Mouse (Mus musculus) heart, embryonic 16.5 days (tissue): ENCODE measurements at regions not wholly inside any gene's neighbourhood (a gene's known extent, or its start where the extent isn't known, plus 50 kb on each side); places are given as distances from the start of the nearest gene placed in this dataset.
A peak's percentile ranks its signal among the peaks of the same experiment; 100 is the strongest.

ENCODE experiments used
- ATAC-seq: fragments of 200-750 bp; cut with Nextera tagmentation; replicated peaks from 2 replicates; pipeline ENCODE4 v1.8.0; 2017; ENCODE audit warnings: moderate number of reproducible peaks; ENCODE audit not compliant: insufficient read depth, low FRiP score; ENCODE audit errors: extremely low read depth
- H3K27ac ChIP-seq: fragments of 300-500 bp; sonication (generic); 2 replicates; pipeline ENCODE4 v1.5.1; 2014; ENCODE audit warnings: mild to moderate bottlenecking, low read length, control low read depth, moderate library complexity
- H3K27me3 ChIP-seq: fragments of 300-500 bp; sonication (generic); 2 replicates; pipeline ENCODE4 v1.6.1; 2014; ENCODE audit warnings: low read length, mixed read lengths; ENCODE audit not compliant: control insufficient read depth, insufficient read depth
- H3K36me3 ChIP-seq: fragments of 300-500 bp; sonication (generic); 2 replicates; pipeline ENCODE4 v1.6.1; 2014; ENCODE audit not compliant: control insufficient read depth, insufficient read depth
- H3K4me1 ChIP-seq: fragments of 300-500 bp; sonication (generic); 2 replicates; pipeline ENCODE4 v1.6.1; 2014; ENCODE audit warnings: low read length, mixed read lengths; ENCODE audit not compliant: control insufficient read depth, insufficient read depth
- H3K4me2 ChIP-seq: fragments of 300-500 bp; sonication (generic); 2 replicates; pipeline ENCODE4 v1.6.1; 2014; ENCODE audit warnings: low read depth, mild to moderate bottlenecking, control low read depth, low read length
- H3K4me3 ChIP-seq: fragments of 300-500 bp; sonication (generic); 2 replicates; pipeline ENCODE4 v1.5.1; 2014; ENCODE audit warnings: mild to moderate bottlenecking, control low read depth, low read length
- H3K9ac ChIP-seq: fragments of 300-500 bp; sonication (generic); 2 replicates; pipeline ENCODE4 v1.6.1; 2014; ENCODE audit warnings: low read length, control low read depth
- H3K9me3 ChIP-seq: fragments of 300-500 bp; sonication (generic); replicated peaks from 2 replicates; pipeline ENCODE4 v1.6.1; 2016; ENCODE audit warnings: low read length; ENCODE audit not compliant: control insufficient read depth
- WGBS: fragments of 180-500 bp; shearing (Covaris S2); extraction: QIAGEN DNeasy Blood & Tissue Kit; methylation state at CpG from one replicate; pipeline ENCODE4 v1.1.7; 2014; 5-methylcytosine and 5-hydroxymethylcytosine counted together

DNA sequence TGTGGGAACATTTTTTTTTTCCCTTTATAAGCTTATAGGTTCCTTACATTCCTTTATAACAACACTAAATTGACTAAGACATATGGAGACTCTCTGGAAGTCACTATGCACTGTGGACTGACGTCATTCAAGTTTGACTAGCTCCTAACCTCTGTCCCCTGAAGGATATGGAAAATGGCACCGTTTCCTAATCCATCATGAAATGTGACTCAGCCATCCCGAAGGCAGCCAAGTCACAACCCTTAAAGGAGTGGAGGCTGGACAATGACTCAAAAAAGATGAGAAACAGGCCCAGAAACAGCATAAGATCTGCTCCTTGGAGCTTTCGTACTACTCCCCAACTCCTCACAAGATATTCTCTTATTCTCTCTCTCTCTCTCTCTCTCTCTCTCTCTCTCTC, 253.5 kb downstream of the Hhipl2 start:
- Histone ChIP-seq H3K9me3 (peaks cover 5% of the 10 kb centered on the region), H3K36me3 (no peaks in the 10 kb centered on the region), H3K4me1 (no peaks in the 10 kb centered on the region), H3K27ac (no peak overlapping the region), H3K4me3 (no peak overlapping the region), H3K9ac (no peak overlapping the region), H3K27me3 (no peaks in the 10 kb centered on the region), H3K4me2 (no peak overlapping the region)
- no peak for ATAC-seq
- WGBS = 62% methylated on average over 4 of the region's 4 CpGs

DNA sequence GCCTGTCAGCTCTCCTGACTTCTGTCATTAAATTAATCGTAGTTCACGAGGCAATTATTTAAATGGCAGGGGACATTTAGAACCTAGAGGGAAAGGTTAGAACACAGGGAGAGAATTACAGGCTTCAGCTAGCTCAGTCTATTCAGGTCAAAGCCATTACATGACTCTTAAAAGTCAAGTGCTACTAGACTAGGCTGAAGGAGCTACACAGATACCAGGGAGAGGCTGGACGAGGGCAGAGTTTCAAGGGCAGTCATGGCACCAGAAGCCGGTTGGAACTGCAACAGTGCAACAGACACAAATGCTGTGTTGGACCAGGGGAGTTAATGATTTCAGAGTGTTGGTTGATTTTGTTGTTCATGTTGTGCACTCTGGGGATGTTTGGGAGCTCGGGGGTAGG, 254.5 kb downstream of the Hhipl2 start:
- Histone ChIP-seq H3K4me2 (no peak overlapping the region), H3K4me3 (no peak overlapping the region), H3K27me3 (no peaks in the 10 kb centered on the region), H3K36me3 (no peaks in the 10 kb centered on the region), H3K4me1 (no peaks in the 10 kb centered on the region), H3K27ac (no peak overlapping the region), H3K9ac (no peak overlapping the region), H3K9me3 (no peaks in the 10 kb centered on the region)
- WGBS = 67% methylated on average over 5 of the region's 5 CpGs
- ATAC-seq = no peak

GRCm38 (mm10) chr1:183677585-183677984, 259.6 kb downstream of the Hhipl2 start:
- no peak overlapping the region for H3K4me2 ChIP-seq
- no peak for ATAC-seq
- WGBS = 89% methylated on average over 4 of the region's 4 CpGs
- H3K4me3 ChIP-seq = no peak overlapping the region
- H3K27ac ChIP-seq = no peak overlapping the region
- H3K36me3 ChIP-seq = no peaks in the 10 kb centered on the region
- 0 out of 2 replicates have a peak, but pooled peaks cover 4% of the 10 kb centered on the region for H3K4me1 ChIP-seq
- H3K27me3 ChIP-seq = no peaks in the 10 kb centered on the region
- no peak overlapping the region for H3K9ac ChIP-seq
- H3K9me3 ChIP-seq = no peaks in the 10 kb centered on the region

- H3K9me3 ChIP-seq = no peaks in the 10 kb centered on the region
- no peaks in the 10 kb centered on the region for H3K36me3 ChIP-seq
- 0 out of 2 replicates have a peak, but pooled peaks cover 4% of the 10 kb centered on the region for H3K4me1 ChIP-seq
- H3K9ac ChIP-seq = no peak overlapping the region
- peak; percentile 58; the same call in 1 of the 2 replicates for ATAC-seq
- peak overlapping the region; percentile 50 for H3K4me2 ChIP-seq
- peak overlapping the region; percentile 18; the same call in 1 of the 2 replicates for H3K4me3 ChIP-seq
- no peaks in the 10 kb centered on the region for H3K27me3 ChIP-seq
- no peak overlapping the region; the same call in 1 of the 2 replicates for H3K27ac ChIP-seq
- 19% methylated on average over 11 of the region's 11 CpGs for WGBS
These were observed 261.9 kb downstream of the Hhipl2 start for GRCm38 (mm10) chr1:183679949-183680348.

DNA sequence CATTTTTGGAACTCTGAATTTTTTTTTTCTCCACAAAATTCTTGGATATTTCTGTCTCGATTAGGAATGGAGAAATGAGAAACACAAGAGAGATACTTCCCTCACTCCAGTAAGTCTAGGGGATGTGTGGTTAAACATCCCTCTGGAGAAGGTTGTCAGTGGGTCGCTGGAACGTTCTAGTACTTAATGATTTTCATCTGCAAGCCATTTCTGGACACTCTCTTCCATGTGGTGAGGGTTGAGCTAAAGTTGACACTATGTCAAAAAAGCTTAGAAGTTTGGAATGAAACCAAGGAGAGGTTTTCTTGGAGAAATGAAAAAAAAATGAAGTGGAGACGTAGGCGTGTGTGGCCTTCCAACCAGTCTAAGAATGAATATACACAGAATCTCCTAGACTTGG, 268.0 kb downstream of the Hhipl2 start:
- no peak overlapping the region for H3K4me2 ChIP-seq
- H3K4me3 ChIP-seq = no peak overlapping the region
- ATAC-seq = no peak
- no peaks in the 10 kb centered on the region for H3K27me3 ChIP-seq
- H3K27ac ChIP-seq = no peak overlapping the region
- no peaks in the 10 kb centered on the region for H3K9me3 ChIP-seq
- no peak overlapping the region for H3K9ac ChIP-seq
- 77% methylated on average over 5 of the region's 5 CpGs for WGBS
- H3K4me1 ChIP-seq = no peaks in the 10 kb centered on the region
- no peaks in the 10 kb centered on the region for H3K36me3 ChIP-seq

- no peaks in the 10 kb centered on the region for H3K27me3 ChIP-seq
- no peak overlapping the region for H3K27ac ChIP-seq
- no peak for ATAC-seq
- H3K4me1 ChIP-seq = no peaks in the 10 kb centered on the region
- H3K9me3 ChIP-seq = no peaks in the 10 kb centered on the region
- H3K4me3 ChIP-seq = no peak overlapping the region
- no peak overlapping the region for H3K4me2 ChIP-seq
- H3K36me3 ChIP-seq = no peaks in the 10 kb centered on the region
- 76% methylated on average over 5 of the region's 5 CpGs for WGBS
- no peak overlapping the region for H3K9ac ChIP-seq
These were observed 274.7 kb downstream of the Hhipl2 start for GRCm38 (mm10) chr1:183692756-183693155.

DNA sequence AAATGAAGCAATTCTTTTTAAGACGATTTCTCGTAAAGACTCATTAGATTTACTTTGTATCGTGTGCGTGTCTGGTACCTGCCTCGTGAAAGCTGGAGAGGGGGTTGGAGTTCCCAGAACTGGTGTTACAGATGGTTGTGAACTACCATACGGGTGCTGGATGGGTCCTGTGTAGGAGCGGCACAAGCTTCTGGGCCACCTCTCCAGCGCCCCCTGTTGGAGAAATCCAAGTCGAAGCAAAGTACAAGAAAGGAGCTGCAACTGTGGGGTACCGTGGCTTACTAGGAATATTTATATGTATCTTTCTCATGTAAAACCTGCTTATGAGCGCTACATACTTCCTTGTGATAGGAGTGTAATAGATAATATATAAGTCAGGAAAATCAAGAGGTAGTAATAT, 281.3 kb downstream of the Hhipl2 start:
- Histone ChIP-seq H3K27ac (no peak overlapping the region), H3K4me2 (no peak overlapping the region), H3K9ac (no peak overlapping the region), H3K36me3 (no peaks in the 10 kb centered on the region), H3K4me3 (no peak overlapping the region), H3K27me3 (no peaks in the 10 kb centered on the region), H3K9me3 (no peaks in the 10 kb centered on the region), H3K4me1 (no peaks in the 10 kb centered on the region)
- 81% methylated on average over 11 of the region's 11 CpGs for WGBS
- no peak for ATAC-seq

DNA sequence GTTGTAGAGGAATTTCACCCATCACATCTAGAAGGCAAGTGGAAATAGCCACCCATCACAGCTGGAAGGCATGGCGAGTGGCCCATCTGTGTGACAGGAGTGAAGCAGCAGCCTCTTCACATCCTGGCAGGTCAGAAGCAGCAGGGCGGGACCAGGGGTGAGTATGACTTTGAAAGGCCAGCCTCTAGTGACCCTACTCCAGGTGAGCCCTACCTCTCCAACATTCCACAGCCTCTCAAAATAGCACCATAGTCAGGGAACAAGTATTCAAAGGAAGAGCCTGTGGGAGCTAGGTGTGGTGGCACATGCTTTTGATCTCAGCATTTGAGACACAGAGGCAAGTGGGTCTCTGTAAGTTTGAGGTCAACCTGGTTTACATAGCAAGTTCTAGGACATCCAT, 284.9 kb downstream of the Hhipl2 start:
- Histone ChIP-seq H3K4me2 (no peak overlapping the region), H3K27me3 (no peaks in the 10 kb centered on the region), H3K4me1 (no peaks in the 10 kb centered on the region), H3K27ac (no peak overlapping the region), H3K4me3 (no peak overlapping the region), H3K36me3 (no peaks in the 10 kb centered on the region), H3K9ac (no peak overlapping the region), H3K9me3 (no peaks in the 10 kb centered on the region)
- no peak for ATAC-seq
- 79% methylated on average over 2 of the region's 2 CpGs for WGBS

- Histone ChIP-seq H3K4me2 (no peak overlapping the region), H3K9ac (no peak overlapping the region), H3K27me3 (no peaks in the 10 kb centered on the region), H3K27ac (no peak overlapping the region), H3K36me3 (no peaks in the 10 kb centered on the region), H3K9me3 (no peaks in the 10 kb centered on the region), H3K4me3 (no peak overlapping the region), H3K4me1 (no peaks in the 10 kb centered on the region)
- no peak for ATAC-seq
- 67% methylated on average over 1 of the region's 1 CpGs for WGBS
These were observed 294.9 kb downstream of the Hhipl2 start for GRCm38 (mm10) chr1:183712895-183713294.

GRCm38 (mm10) chr1:183717060-183717459, 296.0 kb upstream of the Dusp10 start:
- no peak overlapping the region for H3K4me3 ChIP-seq
- H3K4me2 ChIP-seq = no peak overlapping the region
- H3K9ac ChIP-seq = no peak overlapping the region
- H3K4me1 ChIP-seq = no peaks in the 10 kb centered on the region
- no peaks in the 10 kb centered on the region for H3K9me3 ChIP-seq
- WGBS = 73% methylated on average over 1 of the region's 1 CpGs
- H3K36me3 ChIP-seq = no peaks in the 10 kb centered on the region
- H3K27me3 ChIP-seq = no peaks in the 10 kb centered on the region
- H3K27ac ChIP-seq = no peak overlapping the region
- ATAC-seq = no peak
